Mouse (Mus musculus) ES-Bruce4 (cell line): ENCODE data around the gene Rrbp1. TPM values are rescaled to one million over a fixed set of nuclear protein-coding genes. Genes with fewer than 3 reads are reported as not detected.

Experiments used
- H3K27ac ChIP-seq: 2 replicates; pipeline ENCODE4 v1.5.1; 2012; ENCODE audit warnings: low read length, inconsistent platforms; ENCODE audit not compliant: insufficient read depth
- H3K27me3 ChIP-seq: 2 replicates; pipeline ENCODE4 v1.6.1; 2012; ENCODE audit warnings: mild to moderate bottlenecking, low read length, inconsistent platforms; ENCODE audit not compliant: control insufficient read depth, poor library complexity, insufficient read depth, severe bottlenecking
- H3K36me3 ChIP-seq: 2 replicates; pipeline ENCODE4 v1.6.1; 2012; ENCODE audit warnings: inconsistent platforms, mild to moderate bottlenecking, low read length, moderate library complexity; ENCODE audit not compliant: control insufficient read depth, poor library complexity, insufficient read depth, severe bottlenecking
- H3K4me1 ChIP-seq: one replicate; pipeline ENCODE4 v1.8.1; 2011; ENCODE audit warnings: low read length; ENCODE audit not compliant: control insufficient read depth, insufficient read depth
- H3K4me3 ChIP-seq: 2 replicates; pipeline ENCODE4 v1.5.1; 2011; ENCODE audit warnings: low read depth, mild to moderate bottlenecking, low read length
- H3K9ac ChIP-seq: 2 replicates; pipeline ENCODE4 v1.6.1; 2012; ENCODE audit warnings: low read depth, mild to moderate bottlenecking, inconsistent platforms; ENCODE audit not compliant: poor library complexity, severe bottlenecking
- H3K9me3 ChIP-seq: replicated peaks from 2 replicates; pipeline ENCODE4 v1.6.1; 2012; ENCODE audit warnings: mild to moderate bottlenecking, low read length, inconsistent platforms; ENCODE audit not compliant: control insufficient read depth, poor library complexity, insufficient read depth, severe bottlenecking
- CTCF ChIP-seq: IDR thresholded peaks from one replicate; pipeline ENCODE4 v1.8.1; 2011; ENCODE audit warnings: low read depth, low read length
- EP300 ChIP-seq: IDR thresholded peaks from 2 replicates; pipeline ENCODE4 v1.6.1; 2011; ENCODE audit warnings: low read depth, low read length; ENCODE audit not compliant: insufficient read depth
- POLR2A ChIP-seq: IDR thresholded peaks from one replicate; pipeline ENCODE4 v1.8.1; 2011; ENCODE audit warnings: low read length; ENCODE audit not compliant: insufficient read depth
- polyA plus RNA-seq: library from polyadenylated mRNA; stranded (reverse); fragments of >200 nt; gene quantifications from 2 replicates; pipeline ENCODE4 v1.2.4, GENCODE M21; 2011; ENCODE audit warnings: low read depth; ENCODE audit not compliant: missing spikeins, insufficient read depth, insufficient read length

The Rrbp1 gene
- polyA plus RNA-seq, 1 experiment, result 446 TPM

- Histone ChIP-seq H3K27ac (no peak overlapping the region), H3K9ac (no peak overlapping the region), H3K4me3 (no peak overlapping the region), H3K9me3 (0 out of 2 replicates have a peak, but pooled peaks cover 9% of the 10 kb centered on the region), H3K36me3 (no peaks in the 10 kb centered on the region), H3K4me1 (no peaks in the 10 kb centered on the region), H3K27me3 (no peaks in the 10 kb centered on the region)
- TF ChIP-seq CTCF (no peak), POLR2A (no peak), EP300 (no peak)
Observed at GRCm38 (mm10) chr2:144045756-144046560, 34.9 kb upstream of the Rrbp1 start.

GRCm38 (mm10) chr2:144044726-144045125 lies 33.7 kb upstream of the Rrbp1 start:
- no peaks in the 10 kb centered on the region for H3K27me3 ChIP-seq
- no peak overlapping the region for H3K4me3 ChIP-seq
- 0 out of 2 replicates have a peak, but pooled peaks cover 9% of the 10 kb centered on the region for H3K9me3 ChIP-seq
- TF ChIP-seq EP300 (no peak), POLR2A (no peak), CTCF (no peak)
- H3K36me3 ChIP-seq, result no peaks in the 10 kb centered on the region
- no peak overlapping the region for H3K9ac ChIP-seq
- H3K27ac ChIP-seq, result no peak overlapping the region
- H3K4me1 ChIP-seq, result no peaks in the 10 kb centered on the region

GRCm38 (mm10) chr2:144032664-144033063 lies 21.6 kb upstream of the Rrbp1 start, which contains the start of gene Banf2:
Banf2 (plus strand) TSS chr2:144033059.
- no peak within 1 kb of the TSS for H3K9ac ChIP-seq
- no peak for TF ChIP-seq POLR2A
- TF ChIP-seq CTCF, result no peak
- TF ChIP-seq EP300, result no peak
- no peak within 1 kb of the TSS for H3K4me3 ChIP-seq
- H3K27me3 ChIP-seq, result no peaks in the 10 kb centered on the region
- H3K4me1 ChIP-seq, result no peaks in the 10 kb centered on the region
- no peaks in the 10 kb centered on the region for H3K36me3 ChIP-seq
- no peak within 1 kb of the TSS for H3K27ac ChIP-seq
- no peaks in the 10 kb centered on the region for H3K9me3 ChIP-seq

- no peak overlapping the region for H3K4me3 ChIP-seq
- no peaks in the 10 kb centered on the region for H3K27me3 ChIP-seq
- H3K36me3 ChIP-seq, result no peaks in the 10 kb centered on the region
- no peaks in the 10 kb centered on the region for H3K9me3 ChIP-seq
- H3K27ac ChIP-seq, result no peak overlapping the region
- no peaks in the 10 kb centered on the region for H3K4me1 ChIP-seq
- no peak overlapping the region for H3K9ac ChIP-seq
- no peak for TF ChIP-seq POLR2A
- TF ChIP-seq CTCF, result no peak
- no peak for TF ChIP-seq EP300
Observed at GRCm38 (mm10) chr2:144030791-144031190, 19.7 kb upstream of the Rrbp1 start.

GRCm38 (mm10) chr2:144026456-144026855 lies 15.4 kb upstream of the Rrbp1 start:
- TF ChIP-seq EP300 (no peak), POLR2A (no peak), CTCF (no peak)
- no peak overlapping the region for H3K27ac ChIP-seq
- H3K27me3 ChIP-seq, result no peaks in the 10 kb centered on the region
- no peaks in the 10 kb centered on the region for H3K36me3 ChIP-seq
- no peak overlapping the region for H3K4me3 ChIP-seq
- H3K9ac ChIP-seq, result no peak overlapping the region
- peaks cover 3% of the 10 kb centered on the region for H3K4me1 ChIP-seq
- H3K9me3 ChIP-seq, result no peaks in the 10 kb centered on the region

- no peaks in the 10 kb centered on the region for H3K27me3 ChIP-seq
- H3K4me1 ChIP-seq, result peaks cover 3% of the 10 kb centered on the region
- H3K9ac ChIP-seq, result no peak overlapping the region
- H3K9me3 ChIP-seq, result no peaks in the 10 kb centered on the region
- H3K36me3 ChIP-seq, result no peaks in the 10 kb centered on the region
- TF ChIP-seq EP300 (no peak), CTCF (no peak), POLR2A (no peak)
- H3K27ac ChIP-seq, result no peak overlapping the region
- H3K4me3 ChIP-seq, result no peak overlapping the region
Observed at GRCm38 (mm10) chr2:144025361-144025760, 14.3 kb upstream of the Rrbp1 start.
